Mouse (Mus musculus) macrophage (primary cell): ENCODE data around the gene Ackr1. TPM values are rescaled to one million over a fixed set of nuclear protein-coding genes. Genes with fewer than 3 reads are reported as not detected.

Experiments
- H3K27ac ChIP-seq: fragments of 350-480 bp; formaldehyde crosslinking; 2 replicates; pipeline ENCODE4 v1.9.0; 2021
- H3K36me3 ChIP-seq: fragments of 350-480 bp; formaldehyde crosslinking; 2 replicates; pipeline ENCODE4 v1.9.0; 2021; ENCODE audit errors: inconsistent target
- H3K4me3 ChIP-seq: fragments of 350-480 bp; formaldehyde crosslinking; 2 replicates; pipeline ENCODE4 v1.9.0; 2021; ENCODE audit errors: inconsistent target
- H3K79me2 ChIP-seq: fragments of 350-480 bp; formaldehyde crosslinking; 2 replicates; pipeline ENCODE4 v1.9.0; 2021; ENCODE audit errors: inconsistent target
- WGBS: methylation state at CpG from one replicate; pipeline ENCODE4 v1.1.7; 2026; ENCODE audit warnings: inconsistent platforms; ENCODE audit not compliant: missing documents; 5-methylcytosine and 5-hydroxymethylcytosine counted together
- polyA plus RNA-seq: library from polyadenylated mRNA; stranded (reverse); fragments of 250-400 nt; gene quantifications from 3 replicates; pipeline ENCODE4 v1.2.4, GENCODE M21; 2018; ENCODE audit warnings: inconsistent platforms

Ackr1 gene
- polyA plus RNA-seq, 1 experiment from 2014 or later: not detected

GRCm38 (mm10) chr1:173359590-173360290 lies 26.2 kb upstream of the Ackr1 start:
- 73% methylated on average over 4 of the region's 4 CpGs for WGBS
- H3K79me2 ChIP-seq: no peaks in the 10 kb centered on the region
- H3K27ac ChIP-seq: no peak overlapping the region
- no peaks in the 10 kb centered on the region for H3K36me3 ChIP-seq
- no peak overlapping the region for H3K4me3 ChIP-seq

- H3K36me3 ChIP-seq: no peaks in the 10 kb centered on the region
- 48% methylated on average over 4 of the region's 4 CpGs for WGBS
- no peak overlapping the region for H3K4me3 ChIP-seq
- H3K27ac ChIP-seq: no peak overlapping the region
- no peaks in the 10 kb centered on the region for H3K79me2 ChIP-seq
These were observed 24.2 kb upstream of the Ackr1 start for GRCm38 (mm10) chr1:173357799-173358198.

- Histone ChIP-seq H3K4me3 (no peak overlapping the region), H3K27ac (no peak overlapping the region), H3K79me2 (no peaks in the 10 kb centered on the region), H3K36me3 (no peaks in the 10 kb centered on the region)
- WGBS: 92% methylated on average over 2 of the region's 2 CpGs
These were observed 23.1 kb upstream of the Ackr1 start for GRCm38 (mm10) chr1:173356699-173357098.

GRCm38 (mm10) chr1:173355107-173355846 lies 21.7 kb upstream of the Ackr1 start:
- Histone ChIP-seq H3K79me2 (no peaks in the 10 kb centered on the region), H3K27ac (no peak overlapping the region), H3K36me3 (no peaks in the 10 kb centered on the region), H3K4me3 (no peak overlapping the region)
- 64% methylated on average over 7 of the region's 7 CpGs for WGBS

GRCm38 (mm10) chr1:173350372-173350957 lies 16.9 kb upstream of the Ackr1 start, which contains the start of gene Aim2:
TSS of gene Aim2 (plus strand) at chr1:173350879.
- Histone ChIP-seq H3K4me3 (no peak within 1 kb of the TSS), H3K79me2 (no peaks in the 10 kb centered on the region), H3K27ac (no peak within 1 kb of the TSS), H3K36me3 (no peaks in the 10 kb centered on the region)
- WGBS: 19% methylated on average over 10 of the region's 10 CpGs

GRCm38 (mm10) chr1:173349946-173350345 lies 16.4 kb upstream of the Ackr1 start:
- H3K4me3 ChIP-seq: no peak overlapping the region
- H3K36me3 ChIP-seq: no peaks in the 10 kb centered on the region
- WGBS: 5% methylated on average over 6 of the region's 6 CpGs
- no peaks in the 10 kb centered on the region for H3K79me2 ChIP-seq
- H3K27ac ChIP-seq: no peak overlapping the region

- H3K36me3 ChIP-seq: no peaks in the 10 kb centered on the region
- H3K79me2 ChIP-seq: no peaks in the 10 kb centered on the region
- 84% methylated on average over 4 of the region's 5 CpGs for WGBS
- H3K4me3 ChIP-seq: no peak overlapping the region
- H3K27ac ChIP-seq: no peak overlapping the region
These were observed 15.6 kb upstream of the Ackr1 start for GRCm38 (mm10) chr1:173349192-173349591.

GRCm38 (mm10) chr1:173348527-173348926 lies 15.0 kb upstream of the Ackr1 start:
- H3K27ac ChIP-seq: no peak overlapping the region
- H3K79me2 ChIP-seq: no peaks in the 10 kb centered on the region
- no peak overlapping the region for H3K4me3 ChIP-seq
- no peaks in the 10 kb centered on the region for H3K36me3 ChIP-seq
- WGBS: 58% methylated on average over 1 of the region's 1 CpGs

- H3K36me3 ChIP-seq: no peaks in the 10 kb centered on the region
- no peak overlapping the region for H3K4me3 ChIP-seq
- H3K27ac ChIP-seq: no peak overlapping the region
- WGBS: 83% methylated on average over 4 of the region's 4 CpGs
- H3K79me2 ChIP-seq: no peaks in the 10 kb centered on the region
These were observed 11.6 kb upstream of the Ackr1 start for GRCm38 (mm10) chr1:173345112-173345511.

GRCm38 (mm10) chr1:173343934-173344333 lies 10.4 kb upstream of the Ackr1 start:
- no peak overlapping the region for H3K4me3 ChIP-seq
- no peak overlapping the region for H3K27ac ChIP-seq
- no peaks in the 10 kb centered on the region for H3K79me2 ChIP-seq
- H3K36me3 ChIP-seq: no peaks in the 10 kb centered on the region
- WGBS: 75% methylated on average over 3 of the region's 3 CpGs

GRCm38 (mm10) chr1:173342425-173342824 lies 8.9 kb upstream of the Ackr1 start:
- H3K4me3 ChIP-seq: no peak overlapping the region
- no peaks in the 10 kb centered on the region for H3K36me3 ChIP-seq
- H3K79me2 ChIP-seq: no peaks in the 10 kb centered on the region
- no peak overlapping the region for H3K27ac ChIP-seq
- 100% methylated on average over 1 of the region's 1 CpGs for WGBS

- Histone ChIP-seq H3K36me3 (no peaks in the 10 kb centered on the region), H3K27ac (no peak overlapping the region), H3K79me2 (no peaks in the 10 kb centered on the region), H3K4me3 (no peak overlapping the region)
- WGBS: 11% methylated on average over 2 of the region's 2 CpGs
These were observed 6.0 kb upstream of the Ackr1 start for GRCm38 (mm10) chr1:173339543-173339942.

GRCm38 (mm10) chr1:173337008-173337407 lies 3.5 kb upstream of the Ackr1 start:
- WGBS: 97% methylated on average over 9 of the region's 10 CpGs
- Histone ChIP-seq H3K79me2 (no peaks in the 10 kb centered on the region), H3K27ac (no peak overlapping the region), H3K4me3 (no peak overlapping the region), H3K36me3 (no peaks in the 10 kb centered on the region)

- no peak overlapping the region for H3K27ac ChIP-seq
- H3K4me3 ChIP-seq: no peak overlapping the region
- no peaks in the 10 kb centered on the region for H3K36me3 ChIP-seq
- no peaks in the 10 kb centered on the region for H3K79me2 ChIP-seq
- 81% methylated on average over 9 of the region's 11 CpGs for WGBS
These were observed 2.4 kb upstream of the Ackr1 start for GRCm38 (mm10) chr1:173335903-173336302.

GRCm38 (mm10) chr1:173332418-173332817 lies 1.1 kb downstream of the Ackr1 start:
- no peak overlapping the region for H3K27ac ChIP-seq
- 93% methylated on average over 5 of the region's 5 CpGs for WGBS
- no peaks in the 10 kb centered on the region for H3K36me3 ChIP-seq
- H3K4me3 ChIP-seq: no peak overlapping the region
- H3K79me2 ChIP-seq: no peaks in the 10 kb centered on the region
